Mouse (Mus musculus) hindbrain, embryonic 14.5 days (tissue): ENCODE measurements around the gene Nt5c. TPM values are rescaled to one million over a fixed set of nuclear protein-coding genes. Genes with fewer than 3 reads are reported as not detected.

Source experiments
- ATAC-seq: fragments of 200-750 bp; cut with Nextera tagmentation; 2 replicates; pipeline ENCODE4 v1.8.0; 2017; ENCODE audit warnings: moderate number of reproducible peaks, mild to moderate bottlenecking, moderate TSS enrichment, moderate library complexity; ENCODE audit not compliant: low FRiP score
- DNase-seq: peaks from one replicate; pipeline ENCODE4 v3.0.0-alpha.2; 2015; ENCODE audit warnings: low spot score
- H3K27ac ChIP-seq: fragments of 300-500 bp; sonication (generic); 2 replicates; pipeline ENCODE4 v1.5.1; 2014; ENCODE audit warnings: mild to moderate bottlenecking, moderate library complexity
- H3K27me3 ChIP-seq: fragments of 300-500 bp; sonication (generic); 2 replicates; pipeline ENCODE4 v1.6.1; 2014; ENCODE audit warnings: mild to moderate bottlenecking, low read length, mixed read lengths; ENCODE audit not compliant: control insufficient read depth, insufficient read depth
- H3K36me3 ChIP-seq: fragments of 300-500 bp; sonication (generic); replicated peaks from 2 replicates; pipeline ENCODE4 v1.6.1; 2014; ENCODE audit not compliant: control insufficient read depth, insufficient read depth
- H3K4me1 ChIP-seq: fragments of 300-500 bp; sonication (generic); replicated peaks from 2 replicates; pipeline ENCODE4 v1.6.1; 2014; ENCODE audit warnings: antibody characterized with exemption, low read length, mixed read lengths; ENCODE audit not compliant: control insufficient read depth, insufficient read depth
- H3K4me2 ChIP-seq: fragments of 300-500 bp; sonication (generic); replicated peaks from 2 replicates; pipeline ENCODE4 v1.6.1; 2014; ENCODE audit warnings: mild to moderate bottlenecking, moderate library complexity
- H3K4me3 ChIP-seq: fragments of 300-500 bp; sonication (generic); replicated peaks from 2 replicates; pipeline ENCODE4 v1.5.1; 2014; ENCODE audit warnings: mild to moderate bottlenecking, low read length
- H3K9ac ChIP-seq: fragments of 300-500 bp; sonication (generic); 2 replicates; pipeline ENCODE4 v1.6.1; 2014
- H3K9me3 ChIP-seq: fragments of 300-500 bp; sonication (generic); 2 replicates; pipeline ENCODE4 v1.6.1; 2016; ENCODE audit warnings: low read length; ENCODE audit not compliant: control insufficient read depth
- WGBS: fragments of 180-500 bp; shearing (Covaris S2); extraction: QIAGEN DNeasy Blood & Tissue Kit; methylation state at CpG from one replicate; pipeline ENCODE4 v1.1.7; 2014; 5-methylcytosine and 5-hydroxymethylcytosine counted together
- microRNA-seq: library from miRNA; unstranded; fragments of <30 nt; microRNA quantifications from one replicate; pipeline ENCODE4, GENCODE M21; 2016
- polyA plus RNA-seq: library from polyadenylated mRNA; unstranded; fragments of >200 nt; fragmentation: Nextera tagmentation; extraction: Ambion mirVana; gene quantifications from 2 replicates; pipeline ENCODE4 v1.2.1, GENCODE M21; 2014

Nt5c gene
- polyA plus RNA-seq, 1 experiment from 2014 or later, result 98.0 TPM

DNA sequence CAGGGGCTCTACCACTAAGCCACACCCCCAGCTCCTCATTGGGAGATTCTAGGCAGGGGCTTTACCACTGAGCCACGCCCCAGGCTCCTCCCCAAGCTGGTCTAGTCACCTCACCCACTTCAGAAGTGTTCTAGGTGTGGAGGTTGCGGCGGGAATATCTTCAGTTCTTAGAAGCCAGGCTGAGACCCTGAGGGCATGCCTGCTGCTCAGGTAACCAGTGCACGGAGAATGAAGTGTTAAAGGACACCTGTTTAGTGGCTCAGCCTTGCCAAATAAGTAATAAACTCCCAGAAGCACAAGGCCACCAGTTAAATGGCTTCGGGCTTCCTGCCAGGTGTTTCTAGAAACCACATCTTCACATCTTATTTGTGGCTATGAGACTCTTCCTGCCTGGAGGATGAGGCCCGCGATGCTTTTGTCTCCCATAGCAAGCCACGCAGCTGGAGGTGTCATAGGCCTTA lies 39.9 kb downstream of the Nt5c start:
- Histone ChIP-seq H3K4me1 (no peaks in the 10 kb centered on the region), H3K9me3 (no peaks in the 10 kb centered on the region), H3K4me2 (no peak overlapping the region), H3K4me3 (no peak overlapping the region), H3K27me3 (no peaks in the 10 kb centered on the region), H3K9ac (no peak overlapping the region), H3K36me3 (no peaks in the 10 kb centered on the region), H3K27ac (no peak overlapping the region)
- 93% methylated on average over 8 of the region's 8 CpGs for WGBS
- ATAC-seq (no peak), DNase-seq (no peak)

DNA sequence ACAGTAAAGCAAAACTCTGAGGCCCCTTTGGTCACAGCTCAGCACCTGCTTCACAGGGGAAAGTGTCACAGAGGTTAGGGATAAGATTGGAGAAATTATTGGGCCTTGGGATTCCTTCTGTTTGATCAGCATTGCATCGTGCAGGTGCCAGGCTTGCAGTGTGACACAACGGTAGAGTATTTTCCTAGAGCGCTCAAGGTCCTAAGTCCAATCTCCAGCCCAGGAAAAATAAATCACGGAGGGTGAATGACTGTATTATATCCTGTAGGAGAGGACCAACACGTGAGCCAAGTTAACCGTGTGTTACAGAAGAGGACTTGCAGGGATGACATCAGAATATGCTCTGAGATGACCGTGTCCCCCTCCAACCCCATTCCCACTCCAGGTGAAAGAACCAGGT lies 41.5 kb downstream of the Nt5c start:
- Histone ChIP-seq H3K27ac (no peak overlapping the region), H3K4me2 (no peak overlapping the region), H3K9ac (no peak overlapping the region), H3K4me1 (no peaks in the 10 kb centered on the region), H3K4me3 (no peak overlapping the region), H3K36me3 (no peaks in the 10 kb centered on the region), H3K9me3 (no peaks in the 10 kb centered on the region), H3K27me3 (no peaks in the 10 kb centered on the region)
- WGBS, result 91% methylated on average over 7 of the region's 7 CpGs
- DNase-seq (no peak), ATAC-seq (no peak)

DNA sequence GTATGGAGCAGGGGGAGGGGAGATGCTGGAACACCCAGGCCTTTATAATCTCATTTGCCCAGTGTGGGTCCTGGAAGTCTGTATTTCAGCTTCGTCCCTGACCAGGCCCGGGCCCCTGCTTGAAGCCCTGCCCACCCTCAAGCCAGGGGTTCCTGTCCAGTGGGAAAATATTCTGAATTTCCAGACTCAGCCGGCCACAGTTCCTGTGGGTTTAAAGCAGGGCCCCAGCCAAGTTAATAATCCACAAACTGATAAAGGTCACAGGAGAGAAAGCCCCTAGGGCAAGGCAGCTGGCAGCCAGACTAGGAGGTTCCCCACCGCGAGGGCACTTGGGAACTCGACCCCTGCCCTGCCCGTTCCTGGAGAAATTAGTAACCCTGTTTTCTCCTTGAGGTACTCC lies 42.7 kb downstream of the Nt5c start:
- Histone ChIP-seq H3K4me3 (no peak overlapping the region), H3K9ac (no peak overlapping the region), H3K4me2 (no peak overlapping the region), H3K27ac (no peak overlapping the region), H3K4me1 (no peaks in the 10 kb centered on the region), H3K27me3 (no peaks in the 10 kb centered on the region), H3K36me3 (no peaks in the 10 kb centered on the region), H3K9me3 (no peaks in the 10 kb centered on the region)
- WGBS, result 46% methylated on average over 7 of the region's 7 CpGs
- no peak for DNase-seq
- ATAC-seq, result no peak

DNA sequence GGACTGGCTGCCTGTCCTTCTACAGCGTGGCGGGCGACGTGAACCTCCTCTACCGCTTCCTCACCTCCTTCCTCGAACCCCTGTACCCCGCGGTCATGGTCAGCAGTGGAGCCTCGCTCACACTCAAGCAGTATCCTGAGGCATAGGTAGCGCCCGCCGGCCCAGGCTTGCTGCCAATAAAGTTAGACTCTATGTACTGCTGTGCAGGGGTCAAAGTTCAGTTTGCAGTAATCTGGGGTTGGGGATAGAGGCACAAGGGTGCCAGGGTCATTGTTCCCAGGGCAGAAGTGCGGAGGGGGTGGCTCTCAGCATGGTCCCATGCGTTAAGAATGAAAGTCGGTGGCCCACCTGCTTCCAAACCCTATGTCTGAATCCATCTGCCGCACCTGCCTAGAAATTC lies 43.6 kb downstream of the Nt5c start:
- no peaks in the 10 kb centered on the region for H3K4me1 ChIP-seq
- ATAC-seq (no peak), DNase-seq (no peak)
- no peaks in the 10 kb centered on the region for H3K9me3 ChIP-seq
- H3K27ac ChIP-seq, result no peak overlapping the region
- no peaks in the 10 kb centered on the region for H3K27me3 ChIP-seq
- WGBS, result 86% methylated on average over 16 of the region's 16 CpGs
- H3K36me3 ChIP-seq, result no peaks in the 10 kb centered on the region
- H3K4me3 ChIP-seq, result no peak overlapping the region
- no peak overlapping the region for H3K4me2 ChIP-seq
- no peak overlapping the region for H3K9ac ChIP-seq

GRCm38 (mm10) chr11:115447321-115447885 lies 44.3 kb downstream of the Nt5c start:
- WGBS, result 87% methylated on average over 11 of the region's 11 CpGs
- no peaks in the 10 kb centered on the region for H3K4me1 ChIP-seq
- H3K27me3 ChIP-seq, result no peaks in the 10 kb centered on the region
- H3K36me3 ChIP-seq, result no peaks in the 10 kb centered on the region
- no peaks in the 10 kb centered on the region for H3K9me3 ChIP-seq
- no peak overlapping the region for H3K4me2 ChIP-seq
- ATAC-seq (no peak), DNase-seq (no peak)
- H3K9ac ChIP-seq, result no peak overlapping the region
- H3K4me3 ChIP-seq, result no peak overlapping the region
- H3K27ac ChIP-seq, result no peak overlapping the region

GRCm38 (mm10) chr11:115446906-115447305 lies 44.8 kb downstream of the Nt5c start:
- Histone ChIP-seq H3K27ac (no peak overlapping the region), H3K9ac (no peak overlapping the region), H3K4me2 (no peak overlapping the region), H3K27me3 (no peaks in the 10 kb centered on the region), H3K36me3 (no peaks in the 10 kb centered on the region), H3K4me3 (no peak overlapping the region), H3K4me1 (no peaks in the 10 kb centered on the region), H3K9me3 (no peaks in the 10 kb centered on the region)
- no peak for DNase-seq
- WGBS, result 70% methylated on average over 3 of the region's 3 CpGs
- ATAC-seq, result no peak

DNA sequence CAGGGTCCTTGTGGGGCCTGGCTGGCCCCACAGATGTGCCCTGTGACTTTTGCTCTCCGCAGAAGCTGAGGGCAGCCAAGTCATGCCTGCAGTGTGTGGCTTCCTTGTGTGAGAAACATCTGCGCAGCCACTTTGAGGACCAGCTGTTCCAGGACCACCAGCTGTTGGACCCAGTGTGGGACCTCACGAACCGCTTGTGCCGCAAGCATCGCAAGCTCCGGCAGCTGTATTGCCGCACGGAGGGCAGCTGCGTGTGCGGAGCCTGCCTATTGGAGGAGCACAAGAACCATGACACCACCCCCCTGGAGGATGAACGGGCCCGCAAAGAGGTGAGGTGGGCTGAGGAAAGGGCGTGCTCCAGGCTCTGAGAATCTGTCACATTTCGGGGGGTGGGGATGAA lies 50.2 kb downstream of the Nt5c start:
- Histone ChIP-seq H3K27me3 (no peaks in the 10 kb centered on the region), H3K4me1 (peaks cover 2% of the 10 kb centered on the region), H3K4me2 (no peak overlapping the region), H3K4me3 (no peak overlapping the region), H3K36me3 (no peaks in the 10 kb centered on the region), H3K9ac (no peak overlapping the region), H3K9me3 (no peaks in the 10 kb centered on the region), H3K27ac (no peak overlapping the region)
- 51% methylated on average over 15 of the region's 15 CpGs for WGBS
- DNase-seq (no peak), ATAC-seq (no peak)

Small RNA genes lying within 50 kb of the gene (microRNA-seq; reads per million reads assigned to microRNA genes)
- gene Mir3968, result not detected

Other genes starting within 250 kb of the Nt5c start
- 0.33 and 0.35 TPM in 2 replicates for gene Grin2c, start 224.6 kb downstream of the Nt5c start, polyA plus RNA-seq
- gene Fdxr, start 214.8 kb downstream of the Nt5c start, polyA plus RNA-seq, result 15.2 TPM in 2 replicates
- gene Fads6, start 194.2 kb downstream of the Nt5c start, polyA plus RNA-seq, result 1.4 and 1.5 TPM in 2 replicates
- 0.08 and 0.14 TPM in 2 replicates for gene Otop2, start 184.7 kb downstream of the Nt5c start, polyA plus RNA-seq
- gene Ush1g, start 169.8 kb downstream of the Nt5c start, polyA plus RNA-seq, result 0.15 TPM in 1 of 2 replicates, not detected in the other
- gene Otop3, start 157.1 kb downstream of the Nt5c start, polyA plus RNA-seq, result 1.8 and 1.9 TPM in 2 replicates
- gene Hid1, start 124.1 kb downstream of the Nt5c start, polyA plus RNA-seq, result 44.5 and 50.2 TPM in 2 replicates
- 25.7 and 28.5 TPM in 2 replicates for gene Cdr2l, start 109.9 kb downstream of the Nt5c start, polyA plus RNA-seq
- gene Mrpl58, start 88.1 kb downstream of the Nt5c start, polyA plus RNA-seq, result 196 and 222 TPM in 2 replicates
- gene Atp5h, start 71.9 kb downstream of the Nt5c start, polyA plus RNA-seq, result 897 and 1,000 TPM in 2 replicates
- gene Kctd2, start 71.7 kb downstream of the Nt5c start, polyA plus RNA-seq, result 31.3 and 32.3 TPM in 2 replicates
- gene Trim80, start 51.3 kb downstream of the Nt5c start, polyA plus RNA-seq, result not detected in 2 replicates
- gene Slc16a5, start 29.4 kb downstream of the Nt5c start, polyA plus RNA-seq, result 0.18 TPM in 1 of 2 replicates, not detected in the other
- 14.2 and 14.8 TPM in 2 replicates for gene Armc7, start 16.2 kb downstream of the Nt5c start, polyA plus RNA-seq
- 1,350 and 1,384 TPM in 2 replicates for gene Jpt1, start 22.5 kb upstream of the Nt5c start, polyA plus RNA-seq
- gene Sumo2, start 44.4 kb upstream of the Nt5c start, polyA plus RNA-seq, result 968 and 989 TPM in 2 replicates
- gene Nup85, start 72.6 kb upstream of the Nt5c start, polyA plus RNA-seq, result 95.2 and 99.8 TPM in 2 replicates
- gene Mrps7, start 112.1 kb upstream of the Nt5c start, polyA plus RNA-seq, result 72.5 and 74.1 TPM in 2 replicates
- gene Gga3, start 112.2 kb upstream of the Nt5c start, polyA plus RNA-seq, result 34.1 and 39.4 TPM in 2 replicates
- 11.3 and 13.5 TPM in 2 replicates for gene Mif4gd, start 121.1 kb upstream of the Nt5c start, polyA plus RNA-seq
- gene Slc25a19, start 136.4 kb upstream of the Nt5c start, polyA plus RNA-seq, result 37.8 and 42.3 TPM in 2 replicates
- gene Grb2, start 216.7 kb upstream of the Nt5c start, polyA plus RNA-seq, result 121 and 139 TPM in 2 replicates